Mouse (Mus musculus): ENCODE measurements around the gene Olfr937. TPM values are rescaled to one million over a fixed set of nuclear protein-coding genes. Genes with fewer than 3 reads are reported as not detected.

Olfr937 gene
- polyA plus RNA-seq (2012; fragmentation: generic; extraction: Trizol): not detected

- Histone ChIP-seq H3K4me2 (ENCODE audit: low read depth) (no peak within 1 kb of the TSS), H3K36me3 (ENCODE audit: control insufficient read depth, insufficient read depth) (no peaks in the 10 kb centered on the region), H3ac (ENCODE audit: control insufficient read depth, insufficient read length) (no peak within 1 kb of the TSS), H3K79me2 (ENCODE audit: control insufficient read depth, insufficient read depth) (no peaks in the 10 kb centered on the region), H3K27me3 (ENCODE audit: control insufficient read depth, insufficient read depth, insufficient read length) (no peaks in the 10 kb centered on the region), H3K4me3 (no peak within 1 kb of the TSS)
- TF ChIP-seq USF1 (IDR thresholded peaks at IDR 0.05; ENCODE audit: low read depth): no peak
- TF ChIP-seq CEBPB (IDR thresholded peaks at IDR 0.05; ENCODE audit: insufficient read depth, poor library complexity, severe bottlenecking): no peak
- no peak for TF ChIP-seq POLR2A (IDR thresholded peaks at IDR 0.05; ENCODE audit: insufficient read length, low read depth)
- TF ChIP-seq MAX (IDR thresholded peaks at IDR 0.05; ENCODE audit: low read depth): no peak
- no peak for TF ChIP-seq TCF3 (IDR thresholded peaks at IDR 0.05; ENCODE audit: insufficient read length, low read depth)
- no peak for TF ChIP-seq TCF12 (IDR thresholded peaks at IDR 0.05; ENCODE audit: insufficient read depth, poor library complexity, severe bottlenecking)
- no peak for TF ChIP-seq SRF (IDR thresholded peaks at IDR 0.05; ENCODE audit: control insufficient read depth, insufficient read length, low read depth)
- TF ChIP-seq MYOG (IDR thresholded peaks at IDR 0.05; ENCODE audit: control insufficient read depth in 1 of 3, insufficient read depth in 1 of 3, insufficient read length in 2 of 3, low read depth in 2 of 3): no peak
- no peak for TF ChIP-seq E2F4 (IDR thresholded peaks at IDR 0.05; ENCODE audit: insufficient read depth)
- no peak for TF ChIP-seq POLR2AphosphoS2 (IDR thresholded peaks at IDR 0.05; ENCODE audit: insufficient read length, low read depth)
Measured at GRCm38 (mm10) chr9:39064851-39065250, at the start of gene Olfr937. Gene Olfr937 (minus strand): TSS chr9:39064951.

- Histone ChIP-seq H3K4me2 (ENCODE audit: low read depth) (no peak within 1 kb of the TSS), H3K36me3 (ENCODE audit: control insufficient read depth, insufficient read depth) (no peaks in the 10 kb centered on the region), H3K79me2 (ENCODE audit: control insufficient read depth, insufficient read depth) (no peaks in the 10 kb centered on the region), H3K4me3 (no peak within 1 kb of the TSS), H3K27me3 (ENCODE audit: control insufficient read depth, insufficient read depth, insufficient read length) (no peaks in the 10 kb centered on the region), H3ac (ENCODE audit: control insufficient read depth, insufficient read length) (no peak within 1 kb of the TSS)
- no peak for TF ChIP-seq CEBPB (IDR thresholded peaks at IDR 0.05; ENCODE audit: insufficient read depth, poor library complexity, severe bottlenecking)
- no peak for TF ChIP-seq TCF3 (IDR thresholded peaks at IDR 0.05; ENCODE audit: insufficient read length, low read depth)
- no peak for TF ChIP-seq REST (IDR thresholded peaks at IDR 0.05; ENCODE audit: insufficient read depth, insufficient read length)
- no peak for TF ChIP-seq E2F4 (IDR thresholded peaks at IDR 0.05; ENCODE audit: insufficient read depth)
- TF ChIP-seq POLR2A (IDR thresholded peaks at IDR 0.05; ENCODE audit: insufficient read length, low read depth): no peak
- TF ChIP-seq SRF (IDR thresholded peaks at IDR 0.05; ENCODE audit: control insufficient read depth, insufficient read length, low read depth): no peak
- TF ChIP-seq MAX (IDR thresholded peaks at IDR 0.05; ENCODE audit: low read depth): no peak
- no peak for TF ChIP-seq USF1 (IDR thresholded peaks at IDR 0.05; ENCODE audit: low read depth)
- no peak for TF ChIP-seq TCF12 (IDR thresholded peaks at IDR 0.05; ENCODE audit: insufficient read depth, poor library complexity, severe bottlenecking)
- no peak for TF ChIP-seq MYOG (IDR thresholded peaks at IDR 0.05; ENCODE audit: control insufficient read depth in 1 of 3, insufficient read depth in 1 of 3, insufficient read length in 2 of 3, low read depth in 2 of 3)
- TF ChIP-seq MYOD1 (IDR thresholded peaks at IDR 0.05; ENCODE audit: control insufficient read depth in 1 of 3, insufficient read length in 2 of 3, low read depth in 2 of 3): no peak
- TF ChIP-seq POLR2AphosphoS2 (IDR thresholded peaks at IDR 0.05; ENCODE audit: insufficient read length, low read depth): no peak
Measured at GRCm38 (mm10) chr9:39078787-39079186, 14.0 kb upstream of the Olfr937 start, which contains the start of gene Olfr938. Gene Olfr938 (minus strand): TSS chr9:39078887.

GRCm38 (mm10) chr9:39023277-39023676, 41.5 kb downstream of the Olfr937 start, which contains the start of gene Olfr146:
Gene Olfr146 (minus strand): TSS chr9:39023377.
- Histone ChIP-seq H3ac (ENCODE audit: control insufficient read depth, insufficient read length) (no peak within 1 kb of the TSS), H3K36me3 (ENCODE audit: control insufficient read depth, insufficient read depth) (no peaks in the 10 kb centered on the region), H3K27me3 (ENCODE audit: control insufficient read depth, insufficient read depth, insufficient read length) (no peaks in the 10 kb centered on the region), H3K79me2 (ENCODE audit: control insufficient read depth, insufficient read depth) (no peaks in the 10 kb centered on the region), H3K4me2 (ENCODE audit: low read depth) (no peak within 1 kb of the TSS), H3K4me3 (no peak within 1 kb of the TSS)
- TF ChIP-seq POLR2A (IDR thresholded peaks at IDR 0.05; ENCODE audit: insufficient read length, low read depth) (no peak), MYOD1 (IDR thresholded peaks at IDR 0.05; ENCODE audit: control insufficient read depth in 1 of 3, insufficient read length in 2 of 3, low read depth in 2 of 3) (no peak), POLR2AphosphoS2 (IDR thresholded peaks at IDR 0.05; ENCODE audit: insufficient read length, low read depth) (no peak), E2F4 (IDR thresholded peaks at IDR 0.05; ENCODE audit: insufficient read depth) (no peak), TCF3 (IDR thresholded peaks at IDR 0.05; ENCODE audit: insufficient read length, low read depth) (no peak), MYOG (IDR thresholded peaks at IDR 0.05; ENCODE audit: control insufficient read depth in 1 of 3, insufficient read depth in 1 of 3, insufficient read length in 2 of 3, low read depth in 2 of 3) (no peak), MAX (IDR thresholded peaks at IDR 0.05; ENCODE audit: low read depth) (no peak), CEBPB (IDR thresholded peaks at IDR 0.05; ENCODE audit: insufficient read depth, poor library complexity, severe bottlenecking) (no peak), REST (IDR thresholded peaks at IDR 0.05; ENCODE audit: insufficient read depth, insufficient read length) (no peak), USF1 (IDR thresholded peaks at IDR 0.05; ENCODE audit: low read depth) (no peak), TCF12 (IDR thresholded peaks at IDR 0.05; ENCODE audit: insufficient read depth, poor library complexity, severe bottlenecking) (no peak), SRF (IDR thresholded peaks at IDR 0.05; ENCODE audit: control insufficient read depth, insufficient read length, low read depth) (no peak)

Other genes with a start within 250 kb of the Olfr937 start
- not detected for gene Olfr923, start 238.4 kb downstream of the Olfr937 start, polyA plus RNA-seq (2012; fragmentation: generic; extraction: Trizol)
- not detected for gene Olfr924, start 220.5 kb downstream of the Olfr937 start, polyA plus RNA-seq (2012; fragmentation: generic; extraction: Trizol)
- gene Olfr26, start 209.9 kb downstream of the Olfr937 start, polyA plus RNA-seq (2012; fragmentation: generic; extraction: Trizol): not detected
- gene Olfr926, start 187.8 kb downstream of the Olfr937 start, polyA plus RNA-seq (2012; fragmentation: generic; extraction: Trizol): not detected
- not detected for gene Olfr930, start 135.1 kb downstream of the Olfr937 start, polyA plus RNA-seq (2012; fragmentation: generic; extraction: Trizol)
- not detected for gene Olfr933, start 92.6 kb downstream of the Olfr937 start, polyA plus RNA-seq (2012; fragmentation: generic; extraction: Trizol)
- not detected for gene Olfr934, start 76.6 kb downstream of the Olfr937 start, polyA plus RNA-seq (2012; fragmentation: generic; extraction: Trizol)
- not detected for gene Olfr935, start 65.3 kb downstream of the Olfr937 start, polyA plus RNA-seq (2012; fragmentation: generic; extraction: Trizol)
- not detected for gene Olfr146, start 41.6 kb downstream of the Olfr937 start, polyA plus RNA-seq (2012; fragmentation: generic; extraction: Trizol)
- not detected for gene Olfr938, start 13.9 kb upstream of the Olfr937 start, polyA plus RNA-seq (2012; fragmentation: generic; extraction: Trizol)
- not detected for gene Olfr27, start 63.2 kb upstream of the Olfr937 start, polyA plus RNA-seq (2012; fragmentation: generic; extraction: Trizol)
- gene Olfr943, start 101.4 kb upstream of the Olfr937 start, polyA plus RNA-seq (2012; fragmentation: generic; extraction: Trizol): not detected
- gene Olfr944, start 137.0 kb upstream of the Olfr937 start, polyA plus RNA-seq (2012; fragmentation: generic; extraction: Trizol): not detected
- gene Olfr1537, start 185.0 kb upstream of the Olfr937 start, polyA plus RNA-seq (2012; fragmentation: generic; extraction: Trizol): not detected
- not detected for gene Olfr945, start 211.9 kb upstream of the Olfr937 start, polyA plus RNA-seq (2012; fragmentation: generic; extraction: Trizol)